Mouse (Mus musculus): ENCODE measurements around the gene Igfbp7.
A peak's percentile ranks its signal among the peaks of the same experiment; 100 is the strongest.
"Not testable (repeated sequence)": the region's sequence is repeated elsewhere in the genome, so short reads cannot be mapped to it uniquely, and the experiment has no call there.

Gene Igfbp7

GRCm38 (mm10) chr5:77407341-77408298 lies at the start of gene Igfbp7:
TSS of gene Igfbp7 (minus strand) at chr5:77408041.
- DNase-seq (ENCODE audit: low spot score in 2 of 2): peak; percentile 79 to 81

- DNase-seq (ENCODE audit: low spot score in 2 of 2): no peak
Measured at GRCm38 (mm10) chr5:77452103-77452502, 44.3 kb upstream of the Igfbp7 start.

- no peak for DNase-seq (ENCODE audit: low spot score in 2 of 2)
Measured at GRCm38 (mm10) chr5:77449531-77449930, 41.7 kb upstream of the Igfbp7 start.

GRCm38 (mm10) chr5:77445431-77445830 lies 37.6 kb upstream of the Igfbp7 start:
- DNase-seq (ENCODE audit: low spot score in 2 of 2): no peak

GRCm38 (mm10) chr5:77443889-77444573 lies 36.2 kb upstream of the Igfbp7 start:
- DNase-seq (ENCODE audit: low spot score in 2 of 2): no peak

GRCm38 (mm10) chr5:77442856-77443623 lies 35.2 kb upstream of the Igfbp7 start:
- DNase-seq (ENCODE audit: low spot score in 2 of 2): no peak

GRCm38 (mm10) chr5:77436308-77436707 lies 28.5 kb upstream of the Igfbp7 start:
- no peak for DNase-seq (ENCODE audit: low spot score in 2 of 2)

- DNase-seq (ENCODE audit: low spot score in 2 of 2): no peak
Measured at GRCm38 (mm10) chr5:77434060-77434459, 26.2 kb upstream of the Igfbp7 start.

- DNase-seq (ENCODE audit: low spot score in 2 of 2): no peak
Measured at GRCm38 (mm10) chr5:77433561-77433960, 25.7 kb upstream of the Igfbp7 start.

GRCm38 (mm10) chr5:77433119-77433518 lies 25.3 kb upstream of the Igfbp7 start:
- no peak for DNase-seq (ENCODE audit: low spot score in 2 of 2)

- no peak for DNase-seq (ENCODE audit: low spot score in 2 of 2)
Measured at GRCm38 (mm10) chr5:77432446-77432845, 24.6 kb upstream of the Igfbp7 start.

GRCm38 (mm10) chr5:77431068-77431467 lies 23.2 kb upstream of the Igfbp7 start:
- DNase-seq (ENCODE audit: low spot score in 2 of 2): no peak

GRCm38 (mm10) chr5:77430471-77430870 lies 22.6 kb upstream of the Igfbp7 start:
- DNase-seq (ENCODE audit: low spot score in 2 of 2): no peak

GRCm38 (mm10) chr5:77430049-77430448 lies 22.2 kb upstream of the Igfbp7 start:
- no peak for DNase-seq (ENCODE audit: low spot score in 2 of 2)

- DNase-seq (ENCODE audit: low spot score in 2 of 2): no peak
Measured at GRCm38 (mm10) chr5:77428526-77428925, 20.7 kb upstream of the Igfbp7 start.

GRCm38 (mm10) chr5:77427986-77428385 lies 20.1 kb upstream of the Igfbp7 start:
- no peak for DNase-seq (ENCODE audit: low spot score in 2 of 2)

GRCm38 (mm10) chr5:77425721-77426500 lies 18.1 kb upstream of the Igfbp7 start:
- no peak for DNase-seq (ENCODE audit: low spot score in 2 of 2)

- not testable (repeated sequence) for DNase-seq (ENCODE audit: low spot score in 2 of 2)
Measured at GRCm38 (mm10) chr5:77419537-77419936, 11.7 kb upstream of the Igfbp7 start.

GRCm38 (mm10) chr5:77416058-77416457 lies 8.2 kb upstream of the Igfbp7 start:
- no peak for DNase-seq (ENCODE audit: low spot score in 2 of 2)

- no peak for DNase-seq (ENCODE audit: low spot score in 2 of 2)
Measured at GRCm38 (mm10) chr5:77408530-77408929, 689 bp upstream of the Igfbp7 start.

- DNase-seq (ENCODE audit: low spot score in 2 of 2): peak in 1 of 2 experiments; percentile 64
Measured at GRCm38 (mm10) chr5:77406371-77406871, 1.4 kb downstream of the Igfbp7 start.
